Mouse (Mus musculus) MEL (cell line): ENCODE data around the gene 4930550C14Rik. TPM values are rescaled to one million over a fixed set of nuclear protein-coding genes. Genes with fewer than 3 reads are reported as not detected.

Source experiments
- DNase-seq: peaks from one replicate; pipeline ENCODE4 v3.0.0; 2011; ENCODE audit warnings: low read depth, low spot score
- H3K27ac ChIP-seq: 2 replicates; pipeline ENCODE4 v1.5.1; 2012; ENCODE audit warnings: low read depth, mild to moderate bottlenecking, control low read depth, low read length, moderate library complexity; ENCODE audit not compliant: control insufficient read depth
- H3K27me3 ChIP-seq, 2 experiments: fragments of 150-350 bp in 1 of 2; sonication (generic) in 1 of 2; 2 replicates each; pipeline ENCODE4 v1.6.1; 2012; ENCODE audit warnings: low read length in 2 of 2, mild to moderate bottlenecking in 2 of 2, improper control_type of control experiment in 1 of 2, moderate library complexity in 1 of 2; ENCODE audit not compliant: insufficient read depth in 2 of 2, control insufficient read depth in 1 of 2
- H3K36me3 ChIP-seq, 2 experiments: 2 replicates each; pipeline ENCODE4 v1.6.1; 2012 to 2014; ENCODE audit warnings: low read length in 2 of 2, improper control_type of control experiment in 1 of 2, inconsistent platforms in 1 of 2, mild to moderate bottlenecking in 1 of 2; ENCODE audit not compliant: insufficient read depth in 2 of 2, control insufficient read depth in 1 of 2
- H3K4me1 ChIP-seq, 2 experiments: fragments of 150-350 bp in 1 of 2; sonication (generic) in 1 of 2; 2 replicates each; pipeline ENCODE4 v1.6.1; 2012; ENCODE audit warnings: low read length in 2 of 2, improper control_type of control experiment in 1 of 2, mild to moderate bottlenecking in 1 of 2; ENCODE audit not compliant: insufficient read depth in 2 of 2, control insufficient read depth in 1 of 2
- H3K4me3 ChIP-seq, 2 experiments: fragments of 150-350 bp in 1 of 2; sonication (generic) in 1 of 2; 2 replicates each; pipeline ENCODE4 v1.5.1; 2012; ENCODE audit warnings: low read depth in 2 of 2, low read length in 2 of 2, mild to moderate bottlenecking in 2 of 2, moderate library complexity in 2 of 2, control low read depth in 1 of 2, improper control_type of control experiment in 1 of 2; ENCODE audit not compliant: control insufficient read depth in 1 of 2, insufficient read depth in 1 of 2
- H3K79me2 ChIP-seq: 2 replicates; pipeline ENCODE4 v1.6.1; 2012; ENCODE audit warnings: mild to moderate bottlenecking, low read length, moderate library complexity; ENCODE audit not compliant: control insufficient read depth, poor library complexity, insufficient read depth
- H3K9ac ChIP-seq: 2 replicates; pipeline ENCODE4 v1.6.1; 2012; ENCODE audit warnings: low read depth, mild to moderate bottlenecking, control low read depth, low read length, moderate library complexity; ENCODE audit not compliant: control insufficient read depth, poor library complexity, severe bottlenecking
- H3K9me3 ChIP-seq: fragments of 150-350 bp; sonication (generic); replicated peaks from 2 replicates; pipeline ENCODE4 v1.6.1; 2012; ENCODE audit warnings: mild to moderate bottlenecking, low read length, improper control_type of control experiment, moderate library complexity; ENCODE audit not compliant: insufficient read depth
- CHD1 ChIP-seq: IDR thresholded peaks from 2 replicates; pipeline ENCODE4 v1.6.1; 2012; ENCODE audit warnings: low read depth, mild to moderate bottlenecking, inconsistent platforms, low read length, improper control_type of control experiment
- CHD2 ChIP-seq: IDR thresholded peaks from 2 replicates; pipeline ENCODE4 v1.6.1; 2011; ENCODE audit warnings: low read length, improper control_type of control experiment
- E2F4 ChIP-seq: IDR thresholded peaks from 2 replicates; pipeline ENCODE4 v1.6.1; 2011; ENCODE audit warnings: low read depth, low read length, improper control_type of control experiment, borderline replicate concordance
- GATA1 ChIP-seq: IDR thresholded peaks from 2 replicates; pipeline ENCODE4 v1.6.1; 2011; ENCODE audit warnings: low read depth, low read length, improper control_type of control experiment
- JUND ChIP-seq: IDR thresholded peaks from 2 replicates; pipeline ENCODE4 v1.6.1; 2011; ENCODE audit warnings: low read depth, mild to moderate bottlenecking, improper control_type of control experiment, low read length
- MAFK ChIP-seq: IDR thresholded peaks from 2 replicates; pipeline ENCODE4 v1.6.1; 2011; ENCODE audit warnings: low read depth, mild to moderate bottlenecking, low read length, improper control_type of control experiment, borderline replicate concordance
- MAX ChIP-seq: IDR thresholded peaks from 2 replicates; pipeline ENCODE4 v1.6.1; 2011; ENCODE audit warnings: low read length, improper control_type of control experiment
- MYB ChIP-seq: IDR thresholded peaks from 2 replicates; pipeline ENCODE4 v1.6.1; 2011; ENCODE audit warnings: mild to moderate bottlenecking, low read depth, low read length, improper control_type of control experiment
- NELFE ChIP-seq: IDR thresholded peaks from 2 replicates; pipeline ENCODE4 v1.6.1; 2011; ENCODE audit warnings: low read depth, low read length, improper control_type of control experiment
- POLR2AphosphoS2 ChIP-seq: IDR thresholded peaks from 2 replicates; pipeline ENCODE4 v1.6.1; 2011; ENCODE audit warnings: low read length, improper control_type of control experiment
- RAD21 ChIP-seq: IDR thresholded peaks from 2 replicates; pipeline ENCODE4 v1.6.1; 2011; ENCODE audit warnings: mild to moderate bottlenecking, low read depth, low read length, improper control_type of control experiment
- TAL1 ChIP-seq: IDR thresholded peaks from 2 replicates; pipeline ENCODE4 v1.6.1; 2012; ENCODE audit warnings: mild to moderate bottlenecking, inconsistent platforms, low read length, moderate library complexity, mixed read lengths
- TCF12 ChIP-seq: IDR thresholded peaks from 2 replicates; pipeline ENCODE4 v1.6.1; 2014; ENCODE audit warnings: low read depth, mild to moderate bottlenecking, inconsistent platforms, low read length, improper control_type of control experiment, moderate library complexity
- ZC3H11A ChIP-seq: IDR thresholded peaks from 2 replicates; pipeline ENCODE4 v1.6.1; 2012; ENCODE audit warnings: low read depth, mild to moderate bottlenecking, inconsistent platforms, low read length, improper control_type of control experiment
- ZMIZ1 ChIP-seq: IDR thresholded peaks from 2 replicates; pipeline ENCODE4 v1.6.1; 2012; ENCODE audit warnings: low read depth, mild to moderate bottlenecking, inconsistent platforms, low read length, improper control_type of control experiment, moderate library complexity
- ZNF384 ChIP-seq: IDR thresholded peaks from 2 replicates; pipeline ENCODE4 v1.6.1; 2012; ENCODE audit warnings: low read depth, mild to moderate bottlenecking, inconsistent platforms, low read length, improper control_type of control experiment
- polyA plus RNA-seq, 2 experiments: library from polyadenylated mRNA; stranded (reverse) in 1 of 2; unstranded in 1 of 2; fragments of >175 nt in 1 of 2; fragments of >200 nt in 1 of 2; gene quantifications; 2 replicates each; pipeline versions ENCODE4 v1.2.1 to v1.2.4; 2012; ENCODE audit warnings: low replicate concordance in 2 of 2, low read depth in 1 of 2; ENCODE audit not compliant: insufficient read length in 2 of 2, insufficient read depth in 1 of 2, missing spikeins in 1 of 2
- total RNA-seq: library from RNA; depleted of rRNA; stranded (reverse); fragments of 300-350 nt; gene quantifications from 2 replicates; pipeline ENCODE4 v1.2.3, GENCODE M21; 2012

4930550C14Rik gene
- total and polyA plus RNA-seq, 3 experiments = 0.08 TPM; not detected in 1

DNA sequence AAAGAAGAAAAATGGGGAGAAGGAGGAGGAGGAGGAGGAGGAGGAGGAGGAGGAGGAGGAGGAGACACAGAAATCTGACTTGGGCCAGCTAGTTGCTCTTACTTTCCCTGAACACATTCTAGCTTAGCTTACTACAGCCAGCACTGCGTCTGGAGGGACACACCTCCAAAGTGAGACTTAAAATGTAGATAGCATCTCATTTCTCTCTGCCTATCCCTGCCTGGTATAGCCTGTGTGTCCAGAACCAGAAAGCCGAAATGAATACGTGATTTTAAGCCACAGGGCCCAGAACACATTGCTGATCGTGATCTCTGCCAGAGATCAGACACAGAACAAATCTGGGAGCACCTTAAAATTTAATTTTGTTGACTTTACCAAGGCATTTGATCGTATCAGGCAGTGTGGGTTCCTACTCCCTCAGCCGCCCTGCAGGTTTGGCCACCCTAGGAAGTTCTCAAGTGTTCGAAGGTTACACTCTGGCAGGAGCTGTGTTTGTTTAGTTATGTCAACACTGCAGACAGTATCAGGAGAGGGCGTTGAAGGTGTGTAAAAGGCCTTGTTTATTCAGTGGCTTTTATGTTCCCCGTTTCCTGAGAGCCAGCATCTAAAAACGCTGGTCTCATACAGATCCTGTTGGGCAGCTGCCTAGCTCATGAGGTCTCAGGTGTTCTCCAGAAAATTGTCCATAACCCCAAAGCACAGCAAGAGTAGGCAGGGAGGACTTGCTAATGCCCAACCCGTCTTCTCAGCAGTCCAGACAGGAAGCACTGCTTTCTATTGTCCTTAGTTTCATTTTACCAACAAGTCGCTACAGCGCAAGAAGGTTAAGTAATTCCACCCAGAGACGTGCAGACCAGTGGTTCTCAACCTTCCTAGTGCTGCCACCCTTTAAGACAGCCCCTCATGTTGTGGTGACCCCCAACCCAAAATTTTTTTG lies 45.6 kb upstream of the 4930550C14Rik start:
- no peak overlapping the region for H3K9ac ChIP-seq
- no peak overlapping the region for H3K27ac ChIP-seq
- no peak for DNase-seq
- TF ChIP-seq MAFK (no peak), ZNF384 (no peak), MYB (no peak), GATA1 (no peak), RAD21 (no peak), CHD2 (no peak), NELFE (no peak), E2F4 (no peak), MAX (no peak), TCF12 (no peak)
- TF ChIP-seq, all 39 proteins: peak for 0
- Histone ChIP-seq H3K27me3 (peaks cover 0 to 1% of the 10 kb centered on the region in 2 experiments; a peak in 2 of 4 replicates), H3K36me3 (no peaks in the 10 kb centered on the region), H3K4me1 (no peaks in the 10 kb centered on the region), H3K79me2 (no peaks in the 10 kb centered on the region), H3K4me3 (peak overlapping the region; percentile 1 to 4; a peak in 2 of 4 replicates), H3K9me3 (no peaks in the 10 kb centered on the region)

DNA sequence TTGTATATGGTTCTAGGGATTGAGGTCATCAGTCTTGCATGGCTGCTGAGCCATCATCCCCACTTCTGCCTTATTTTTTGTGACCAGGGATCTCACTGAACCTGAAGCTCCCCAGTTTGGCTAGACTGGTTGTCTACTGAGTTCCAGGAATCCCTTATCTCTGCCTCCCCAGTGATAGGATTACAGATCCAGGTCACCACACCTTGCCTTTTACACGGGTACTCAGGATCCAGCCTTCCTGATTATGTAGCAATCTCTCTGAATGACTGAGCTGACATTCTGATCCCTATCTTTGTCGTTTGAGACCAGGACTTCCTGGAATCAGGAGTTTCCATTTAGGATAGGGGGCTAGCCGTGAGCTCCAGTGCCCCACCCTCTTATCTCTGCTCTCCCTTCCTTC lies 30.8 kb upstream of the 4930550C14Rik start:
- Histone ChIP-seq H3K4me1 (no peaks in the 10 kb centered on the region), H3K9me3 (no peaks in the 10 kb centered on the region), H3K27ac (no peak overlapping the region), H3K4me3 (no peak overlapping the region), H3K79me2 (no peaks in the 10 kb centered on the region), H3K27me3 (peaks cover 0 to 1% of the 10 kb centered on the region in 2 experiments; a peak in 2 of 4 replicates), H3K9ac (no peak overlapping the region), H3K36me3 (no peaks in the 10 kb centered on the region)
- DNase-seq = no peak
- no peak for TF ChIP-seq TAL1
- no peak for TF ChIP-seq CHD1
- no peak for TF ChIP-seq ZMIZ1
- TF ChIP-seq POLR2AphosphoS2 = no peak
- no peak for TF ChIP-seq ZC3H11A
- no peak for TF ChIP-seq JUND
